Mouse (Mus musculus) stomach, postnatal 0 days (tissue): ENCODE results near the gene Rell1.

Experiments used
- CTCF ChIP-seq: IDR thresholded peaks from 2 replicates; pipeline ENCODE4 v1.5.1; 2016; ENCODE audit warnings: antibody characterized with exemption, low read depth, mild to moderate bottlenecking, moderate library complexity
- EP300 ChIP-seq: optimal IDR thresholded peaks from 2 replicates; pipeline ENCODE3; 2016; ENCODE audit warnings: antibody characterized with exemption

- TF ChIP-seq CTCF: no peak
- TF ChIP-seq EP300: no peak
Observed at GRCm38 (mm10) chr5:63958963-63959708, 9.6 kb downstream of the Rell1 start.
